Mouse (Mus musculus): ENCODE measurements around the gene Plpp6. TPM values are rescaled to one million over a fixed set of nuclear protein-coding genes. Genes with fewer than 3 reads are reported as not detected.

Plpp6 gene
- polyA plus RNA-seq, 1 experiment from 2014 or later: 18.1 TPM

GRCm38 (mm10) chr19:28968178-28968577 is 4.4 kb downstream of the Plpp6 start:
- Histone ChIP-seq H3K4me2 (ENCODE audit: low read depth, low read length) (no peak overlapping the region), H3K36me3 (ENCODE audit: control insufficient read depth, insufficient read depth, low read length) (no peaks in the 10 kb centered on the region), H3K4me1 (ENCODE audit: control insufficient read depth, insufficient read depth, low read length) (0 out of 2 replicates have a peak, but pooled peaks cover 5% of the 10 kb centered on the region), H3K4me3 (ENCODE audit: low read depth, low read length) (no peak overlapping the region), H3K27ac (ENCODE audit: low read depth, low read length) (no peak overlapping the region), H3K27me3 (ENCODE audit: control insufficient read depth, insufficient read depth, low read length) (no peaks in the 10 kb centered on the region), H3K9me3 (ENCODE audit: control insufficient read depth, low read length) (no peaks in the 10 kb centered on the region), H3K9ac (replicated peaks; ENCODE audit: low read depth, low read length) (no peak overlapping the region)
- WGBS: 69% methylated on average over 4 of the region's 4 CpGs
- ATAC-seq (ENCODE audit: low read depth): no peak

- no peak for ATAC-seq (ENCODE audit: low read depth)
- Histone ChIP-seq H3K36me3 (ENCODE audit: control insufficient read depth, insufficient read depth, low read length) (no peaks in the 10 kb centered on the region), H3K4me3 (ENCODE audit: low read depth, low read length) (no peak overlapping the region), H3K9ac (replicated peaks; ENCODE audit: low read depth, low read length) (no peak overlapping the region), H3K4me1 (ENCODE audit: control insufficient read depth, insufficient read depth, low read length) (0 out of 2 replicates have a peak, but pooled peaks cover 5% of the 10 kb centered on the region), H3K4me2 (ENCODE audit: low read depth, low read length) (no peak overlapping the region), H3K27me3 (ENCODE audit: control insufficient read depth, insufficient read depth, low read length) (no peaks in the 10 kb centered on the region), H3K9me3 (ENCODE audit: control insufficient read depth, low read length) (no peaks in the 10 kb centered on the region), H3K27ac (ENCODE audit: low read depth, low read length) (no peak overlapping the region)
- 82% methylated on average over 5 of the region's 5 CpGs for WGBS
These were observed 5.5 kb downstream of the Plpp6 start for GRCm38 (mm10) chr19:28969231-28969630.

GRCm38 (mm10) chr19:28970251-28970650 is 6.5 kb downstream of the Plpp6 start:
- 72% methylated on average over 11 of the region's 11 CpGs for WGBS
- no peaks in the 10 kb centered on the region for H3K27me3 ChIP-seq (ENCODE audit: control insufficient read depth, insufficient read depth, low read length)

GRCm38 (mm10) chr19:28974862-28975611 is 11.3 kb downstream of the Plpp6 start:
- H3K4me3 ChIP-seq (ENCODE audit: low read depth, low read length): peak overlapping the region; percentile 34
- peak overlapping the region; percentile 62 for H3K4me2 ChIP-seq (ENCODE audit: low read depth, low read length)
- WGBS: 12% methylated on average over 35 of the region's 35 CpGs
- H3K9me3 ChIP-seq (ENCODE audit: control insufficient read depth, low read length): no peaks in the 10 kb centered on the region
- H3K9ac ChIP-seq (replicated peaks; ENCODE audit: low read depth, low read length): peak overlapping the region; percentile 48
- no peaks in the 10 kb centered on the region for H3K27me3 ChIP-seq (ENCODE audit: control insufficient read depth, insufficient read depth, low read length)
- peak overlapping the region; percentile 16; the same call in 1 of the 2 replicates for H3K27ac ChIP-seq (ENCODE audit: low read depth, low read length)
- ATAC-seq (ENCODE audit: low read depth): peak; percentile 92
- H3K36me3 ChIP-seq (ENCODE audit: control insufficient read depth, insufficient read depth, low read length): no peaks in the 10 kb centered on the region
- H3K4me1 ChIP-seq (ENCODE audit: control insufficient read depth, insufficient read depth, low read length): no peaks in the 10 kb centered on the region

More at GRCm38 (mm10) chr19:28970251-28970650, 6.5 kb downstream of the Plpp6 start:
- H3K9ac ChIP-seq (replicated peaks; ENCODE audit: low read depth, low read length): no peak overlapping the region
- 0 out of 2 replicates have a peak, but pooled peaks cover 5% of the 10 kb centered on the region for H3K4me1 ChIP-seq (ENCODE audit: control insufficient read depth, insufficient read depth, low read length)
- no peaks in the 10 kb centered on the region for H3K9me3 ChIP-seq (ENCODE audit: control insufficient read depth, low read length)
- no peak overlapping the region for H3K4me3 ChIP-seq (ENCODE audit: low read depth, low read length)
- H3K27ac ChIP-seq (ENCODE audit: low read depth, low read length): no peak overlapping the region
- ATAC-seq (ENCODE audit: low read depth): no peak
- H3K36me3 ChIP-seq (ENCODE audit: control insufficient read depth, insufficient read depth, low read length): no peaks in the 10 kb centered on the region
- no peak overlapping the region for H3K4me2 ChIP-seq (ENCODE audit: low read depth, low read length)

GRCm38 (mm10) chr19:28982617-28983016 is 18.9 kb downstream of the Plpp6 start:
- no peak for ATAC-seq (ENCODE audit: low read depth)
- H3K27me3 ChIP-seq (ENCODE audit: control insufficient read depth, insufficient read depth, low read length): no peaks in the 10 kb centered on the region
- H3K4me2 ChIP-seq (ENCODE audit: low read depth, low read length): no peak overlapping the region
- H3K9ac ChIP-seq (replicated peaks; ENCODE audit: low read depth, low read length): no peak overlapping the region
- no peak overlapping the region for H3K27ac ChIP-seq (ENCODE audit: low read depth, low read length)
- H3K9me3 ChIP-seq (ENCODE audit: control insufficient read depth, low read length): no peaks in the 10 kb centered on the region
- H3K4me3 ChIP-seq (ENCODE audit: low read depth, low read length): no peak overlapping the region
- H3K4me1 ChIP-seq (ENCODE audit: control insufficient read depth, insufficient read depth, low read length): no peaks in the 10 kb centered on the region
- no peaks in the 10 kb centered on the region for H3K36me3 ChIP-seq (ENCODE audit: control insufficient read depth, insufficient read depth, low read length)
- WGBS: 85% methylated on average over 7 of the region's 7 CpGs

GRCm38 (mm10) chr19:28989515-28989914 is 25.8 kb downstream of the Plpp6 start:
- ATAC-seq (ENCODE audit: low read depth): no peak
- Histone ChIP-seq H3K36me3 (ENCODE audit: control insufficient read depth, insufficient read depth, low read length) (peaks cover 2% of the 10 kb centered on the region; the same call in 1 of the 2 replicates), H3K9me3 (ENCODE audit: control insufficient read depth, low read length) (no peaks in the 10 kb centered on the region), H3K4me1 (ENCODE audit: control insufficient read depth, insufficient read depth, low read length) (peaks cover 11% of the 10 kb centered on the region), H3K27me3 (ENCODE audit: control insufficient read depth, insufficient read depth, low read length) (no peaks in the 10 kb centered on the region), H3K4me2 (ENCODE audit: low read depth, low read length) (peak overlapping the region; percentile 75), H3K9ac (replicated peaks; ENCODE audit: low read depth, low read length) (no peak overlapping the region; the same call in 1 of the 2 replicates), H3K27ac (ENCODE audit: low read depth, low read length) (no peak overlapping the region), H3K4me3 (ENCODE audit: low read depth, low read length) (peak overlapping the region; percentile 66)
- 74% methylated on average over 8 of the region's 8 CpGs for WGBS

- no peaks in the 10 kb centered on the region for H3K27me3 ChIP-seq (ENCODE audit: control insufficient read depth, insufficient read depth, low read length)
- H3K4me3 ChIP-seq (ENCODE audit: low read depth, low read length): peak within 1 kb of the TSS; percentile 66
- WGBS: under 1% methylated on average over 37 of the region's 37 CpGs
- H3K4me1 ChIP-seq (ENCODE audit: control insufficient read depth, insufficient read depth, low read length): peaks cover 11% of the 10 kb centered on the region
- H3K9ac ChIP-seq (replicated peaks; ENCODE audit: low read depth, low read length): peak within 1 kb of the TSS; percentile 82
- H3K36me3 ChIP-seq (ENCODE audit: control insufficient read depth, insufficient read depth, low read length): peaks cover 7% of the 10 kb centered on the region; the same call in 1 of the 2 replicates
- no peaks in the 10 kb centered on the region for H3K9me3 ChIP-seq (ENCODE audit: control insufficient read depth, low read length)
- ATAC-seq (ENCODE audit: low read depth): peak; percentile 97
- H3K4me2 ChIP-seq (ENCODE audit: low read depth, low read length): peak within 1 kb of the TSS; percentile 75
- peak within 1 kb of the TSS; percentile 81 for H3K27ac ChIP-seq (ENCODE audit: low read depth, low read length)
These were observed 26.4 kb downstream of the Plpp6 start, which contains the start of gene Cdc37l1 for GRCm38 (mm10) chr19:28990194-28990589. Cdc37l1 (plus strand) TSS chr19:28990352.

GRCm38 (mm10) chr19:28990590-28991221 is 27.0 kb downstream of the Plpp6 start:
- WGBS: 1% methylated on average over 39 of the region's 41 CpGs
- peaks cover 9% of the 10 kb centered on the region; the same call in 1 of the 2 replicates for H3K36me3 ChIP-seq (ENCODE audit: control insufficient read depth, insufficient read depth, low read length)
- peaks cover 11% of the 10 kb centered on the region for H3K4me1 ChIP-seq (ENCODE audit: control insufficient read depth, insufficient read depth, low read length)
- no peaks in the 10 kb centered on the region for H3K27me3 ChIP-seq (ENCODE audit: control insufficient read depth, insufficient read depth, low read length)
- peak overlapping the region; percentile 75 for H3K4me2 ChIP-seq (ENCODE audit: low read depth, low read length)
- H3K9me3 ChIP-seq (ENCODE audit: control insufficient read depth, low read length): no peaks in the 10 kb centered on the region
- peak overlapping the region; percentile 81 for H3K27ac ChIP-seq (ENCODE audit: low read depth, low read length)
- peak overlapping the region; percentile 82 for H3K9ac ChIP-seq (replicated peaks; ENCODE audit: low read depth, low read length)
- ATAC-seq (ENCODE audit: low read depth): peak; percentile 67; the same call in 1 of the 2 replicates
- H3K4me3 ChIP-seq (ENCODE audit: low read depth, low read length): peak overlapping the region; percentile 66

GRCm38 (mm10) chr19:28991391-28991790 is 27.6 kb downstream of the Plpp6 start:
- H3K9ac ChIP-seq (replicated peaks; ENCODE audit: low read depth, low read length): peak overlapping the region; percentile 82; the same call in 1 of the 2 replicates
- H3K27me3 ChIP-seq (ENCODE audit: control insufficient read depth, insufficient read depth, low read length): no peaks in the 10 kb centered on the region
- no peak for ATAC-seq (ENCODE audit: low read depth)
- H3K4me3 ChIP-seq (ENCODE audit: low read depth, low read length): peak overlapping the region; percentile 66
- WGBS: 73% methylated on average over 5 of the region's 5 CpGs
- peaks cover 11% of the 10 kb centered on the region for H3K4me1 ChIP-seq (ENCODE audit: control insufficient read depth, insufficient read depth, low read length)
- peaks cover 15% of the 10 kb centered on the region for H3K36me3 ChIP-seq (ENCODE audit: control insufficient read depth, insufficient read depth, low read length)
- H3K27ac ChIP-seq (ENCODE audit: low read depth, low read length): no peak overlapping the region
- no peaks in the 10 kb centered on the region for H3K9me3 ChIP-seq (ENCODE audit: control insufficient read depth, low read length)
- peak overlapping the region; percentile 75 for H3K4me2 ChIP-seq (ENCODE audit: low read depth, low read length)

Data from neural tube, embryonic 14.5 days (tissue).